Mouse (Mus musculus) small intestine, adult 2 months (tissue): ENCODE results near the gene Chek1.

Source experiments
- CTCF ChIP-seq: fragments of 200-500 bp; IDR thresholded peaks from 2 replicates; pipeline ENCODE4 v1.5.1; 2012; ENCODE audit warnings: low read depth, mild to moderate bottlenecking, control low read depth, inconsistent platforms, low read length, moderate library complexity, mixed read lengths; ENCODE audit not compliant: insufficient replicate concordance, insufficient read length; ENCODE audit errors: extremely low read depth
- POLR2A ChIP-seq: fragments of 200-500 bp; IDR thresholded peaks from 2 replicates; pipeline ENCODE4 v1.6.1; 2012; ENCODE audit warnings: low read depth, mild to moderate bottlenecking, control low read depth, inconsistent platforms, low read length, moderate library complexity

DNA sequence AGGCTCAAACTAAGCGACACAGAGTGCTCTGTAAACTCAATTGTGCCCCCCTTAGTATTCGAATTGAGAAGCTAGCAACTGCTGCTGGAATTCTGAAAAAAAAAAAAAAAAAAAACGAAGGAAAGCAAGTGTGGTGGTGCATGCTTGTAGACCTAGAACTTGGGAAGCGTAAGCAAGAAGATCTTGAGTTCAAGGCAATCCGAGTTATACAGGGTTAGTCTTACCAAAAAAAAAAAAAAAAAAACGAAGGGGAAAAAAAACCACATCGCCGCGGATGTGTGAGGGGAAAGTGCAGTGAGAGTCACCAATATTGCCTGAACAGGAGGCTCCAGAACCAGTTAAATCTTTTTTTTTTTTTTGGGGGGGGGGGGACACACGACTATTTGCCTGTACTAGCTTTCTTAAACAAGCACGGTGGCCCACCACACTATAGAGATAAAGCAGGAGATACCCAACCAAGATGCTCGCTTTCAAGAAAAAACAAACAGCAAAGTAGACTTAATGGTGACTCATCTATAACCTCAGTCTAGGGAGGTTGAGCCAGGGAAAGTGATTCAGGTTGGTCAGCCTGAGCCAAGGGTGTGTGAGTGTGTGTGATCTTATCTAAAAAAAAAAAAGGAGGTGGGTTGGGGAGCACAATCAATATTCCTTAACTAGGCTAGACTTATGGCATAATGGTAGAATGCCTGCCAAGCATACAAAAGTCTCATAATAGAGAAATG is at the start of gene Chek1:
- TF ChIP-seq CTCF (no peak), POLR2A (no peak)
